Mouse (Mus musculus): ENCODE data around the gene Gm35549.

GRCm38 (mm10) chr9:122846156-122846555 lies 2.3 kb upstream of the Gm35549 start:
- TF ChIP-seq CTCF (IDR thresholded peaks at IDR 0.05; ENCODE audit: control insufficient read depth, insufficient read depth, low read length) (no peak), POLR2A (IDR thresholded peaks at IDR 0.05; ENCODE audit: borderline replicate concordance, control insufficient read depth, low read depth, low read length) (no peak)
